Mouse (Mus musculus) kidney, postnatal 14 days (tissue): ENCODE measurements around the gene Itgal.
A peak's percentile ranks its signal among the peaks of the same experiment; 100 is the strongest.
"Not testable (repeated sequence)": the region's sequence is repeated elsewhere in the genome, so short reads cannot be mapped to it uniquely, and the experiment has no call there.

ENCODE experiments used
- DNase-seq: peaks from one replicate; pipeline ENCODE4 v3.0.0; 2022; ENCODE audit warnings: mixed read lengths

Gene Itgal

GRCm38 (mm10) chr7:127296098-127296497 is at the start of gene Itgal:
Gene Itgal, plus strand, starts transcription at chr7:127296260.
- no peak for DNase-seq

- DNase-seq = not testable (repeated sequence)
Measured at GRCm38 (mm10) chr7:127250511-127250910, 45.5 kb upstream of the Itgal start.

GRCm38 (mm10) chr7:127252414-127252813 is 43.6 kb upstream of the Itgal start:
- no peak for DNase-seq

- DNase-seq = no peak
Measured at GRCm38 (mm10) chr7:127253341-127253740, 42.7 kb upstream of the Itgal start.

- DNase-seq = peak; percentile 97
Measured at GRCm38 (mm10) chr7:127253821-127254769, 42.0 kb upstream of the Itgal start.

- DNase-seq = no peak
Measured at GRCm38 (mm10) chr7:127255008-127255407, 41.1 kb upstream of the Itgal start.

GRCm38 (mm10) chr7:127255965-127256364 is 40.1 kb upstream of the Itgal start:
- DNase-seq = no peak

- no peak for DNase-seq
Measured at GRCm38 (mm10) chr7:127256518-127256917, 39.5 kb upstream of the Itgal start.

- DNase-seq = no peak
Measured at GRCm38 (mm10) chr7:127259186-127259905, 36.7 kb upstream of the Itgal start.

- DNase-seq = peak; percentile 99
Measured at GRCm38 (mm10) chr7:127260309-127261111, 35.5 kb upstream of the Itgal start, which contains the start of gene Dctpp1. Gene Dctpp1, minus strand, starts transcription at chr7:127260709.

GRCm38 (mm10) chr7:127262218-127262961 is 33.7 kb upstream of the Itgal start:
- no peak for DNase-seq

- DNase-seq = no peak
Measured at GRCm38 (mm10) chr7:127263526-127263925, 32.5 kb upstream of the Itgal start.

- DNase-seq = no peak
Measured at GRCm38 (mm10) chr7:127270256-127270655, 25.8 kb upstream of the Itgal start.

GRCm38 (mm10) chr7:127270666-127271065 is 25.4 kb upstream of the Itgal start:
- DNase-seq = no peak

GRCm38 (mm10) chr7:127271093-127271492 is 25.0 kb upstream of the Itgal start:
- DNase-seq = no peak

- no peak for DNase-seq
Measured at GRCm38 (mm10) chr7:127272566-127272965, 23.5 kb upstream of the Itgal start.

- DNase-seq = no peak
Measured at GRCm38 (mm10) chr7:127273118-127273923, 22.7 kb upstream of the Itgal start.

GRCm38 (mm10) chr7:127273925-127274789 is 21.9 kb upstream of the Itgal start, which contains the start of gene Sephs2:
Gene Sephs2, minus strand, starts transcription at chr7:127274055.
- DNase-seq = peak; percentile 97

GRCm38 (mm10) chr7:127276519-127276961 is 19.5 kb upstream of the Itgal start:
- DNase-seq = peak; percentile 76

- peak; percentile 77 for DNase-seq
Measured at GRCm38 (mm10) chr7:127278311-127278710, 17.7 kb upstream of the Itgal start.
